Mouse (Mus musculus) thymus, adult 2 months (tissue): ENCODE measurements around the gene Kcnab1. TPM values are rescaled to one million over a fixed set of nuclear protein-coding genes. Genes with fewer than 3 reads are reported as not detected.

Experiments used
- DNase-seq: peaks from one replicate; pipeline ENCODE4 v3.0.0; 2021
- H3K27ac ChIP-seq: fragments of 200-500 bp; 2 replicates; pipeline ENCODE4 v1.5.1; 2012; ENCODE audit warnings: low read length, control low read depth; ENCODE audit not compliant: control insufficient read depth, insufficient read depth
- H3K27me3 ChIP-seq: fragments of 200-500 bp; 2 replicates; pipeline ENCODE4 v1.6.1; 2012; ENCODE audit warnings: mild to moderate bottlenecking, low read length, moderate library complexity, mixed read lengths; ENCODE audit not compliant: control insufficient read depth, insufficient read depth
- H3K36me3 ChIP-seq: fragments of 200-500 bp; 2 replicates; pipeline ENCODE4 v1.6.1; 2012; ENCODE audit warnings: mild to moderate bottlenecking, low read length, moderate library complexity; ENCODE audit not compliant: control insufficient read depth, insufficient read depth
- H3K4me1 ChIP-seq: fragments of 200-500 bp; replicated peaks from 2 replicates; pipeline ENCODE4 v1.6.1; 2012; ENCODE audit warnings: low read length; ENCODE audit not compliant: control insufficient read depth, insufficient read depth
- H3K4me3 ChIP-seq: fragments of 200-500 bp; 2 replicates; pipeline ENCODE4 v1.5.1; 2012; ENCODE audit warnings: mild to moderate bottlenecking, low read length, control low read depth, moderate library complexity; ENCODE audit not compliant: control insufficient read depth, insufficient read depth
- CTCF ChIP-seq: fragments of 200-500 bp; IDR thresholded peaks from 2 replicates; pipeline ENCODE4 v1.5.1; 2012; ENCODE audit warnings: mild to moderate bottlenecking, control low read depth, low read length, moderate library complexity, borderline replicate concordance; ENCODE audit not compliant: control insufficient read depth, poor library complexity, insufficient read depth; ENCODE audit errors: extremely low read depth
- POLR2A ChIP-seq: fragments of 200-500 bp; IDR thresholded peaks from 2 replicates; pipeline ENCODE4 v1.6.1; 2012; ENCODE audit warnings: mild to moderate bottlenecking, low read length, control low read depth, moderate library complexity; ENCODE audit not compliant: control insufficient read depth, poor library complexity, insufficient read depth; ENCODE audit errors: extremely low read depth
- WGBS: fragments of 180-500 bp; shearing (Covaris S2); methylation state at CpG from one replicate; pipeline ENCODE4 v1.1.7; 2018; 5-methylcytosine and 5-hydroxymethylcytosine counted together
- polyA plus RNA-seq: library from polyadenylated mRNA; depleted of rRNA; stranded (reverse); fragments of >200 nt; gene quantifications from 2 replicates; pipeline ENCODE4 v1.2.3, GENCODE M21; 2012

Kcnab1 gene
- polyA plus RNA-seq, 1 experiment = 0.31 TPM

GRCm38 (mm10) chr3:65407891-65408290 is 298.7 kb downstream of the Kcnab1 start:
- no peak for DNase-seq
- H3K4me3 ChIP-seq = no peak overlapping the region
- H3K27me3 ChIP-seq = no peaks in the 10 kb centered on the region
- H3K4me1 ChIP-seq = no peaks in the 10 kb centered on the region
- H3K27ac ChIP-seq = no peak overlapping the region
- no peaks in the 10 kb centered on the region for H3K36me3 ChIP-seq
- TF ChIP-seq CTCF = no peak
- TF ChIP-seq POLR2A = no peak

GRCm38 (mm10) chr3:65416571-65416970 is 307.4 kb downstream of the Kcnab1 start:
- no peak for DNase-seq
- H3K27me3 ChIP-seq = no peaks in the 10 kb centered on the region
- no peaks in the 10 kb centered on the region for H3K4me1 ChIP-seq
- no peak for TF ChIP-seq POLR2A
- TF ChIP-seq CTCF = no peak
- H3K27ac ChIP-seq = no peak overlapping the region
- H3K4me3 ChIP-seq = no peak overlapping the region
- H3K36me3 ChIP-seq = no peaks in the 10 kb centered on the region

DNA sequence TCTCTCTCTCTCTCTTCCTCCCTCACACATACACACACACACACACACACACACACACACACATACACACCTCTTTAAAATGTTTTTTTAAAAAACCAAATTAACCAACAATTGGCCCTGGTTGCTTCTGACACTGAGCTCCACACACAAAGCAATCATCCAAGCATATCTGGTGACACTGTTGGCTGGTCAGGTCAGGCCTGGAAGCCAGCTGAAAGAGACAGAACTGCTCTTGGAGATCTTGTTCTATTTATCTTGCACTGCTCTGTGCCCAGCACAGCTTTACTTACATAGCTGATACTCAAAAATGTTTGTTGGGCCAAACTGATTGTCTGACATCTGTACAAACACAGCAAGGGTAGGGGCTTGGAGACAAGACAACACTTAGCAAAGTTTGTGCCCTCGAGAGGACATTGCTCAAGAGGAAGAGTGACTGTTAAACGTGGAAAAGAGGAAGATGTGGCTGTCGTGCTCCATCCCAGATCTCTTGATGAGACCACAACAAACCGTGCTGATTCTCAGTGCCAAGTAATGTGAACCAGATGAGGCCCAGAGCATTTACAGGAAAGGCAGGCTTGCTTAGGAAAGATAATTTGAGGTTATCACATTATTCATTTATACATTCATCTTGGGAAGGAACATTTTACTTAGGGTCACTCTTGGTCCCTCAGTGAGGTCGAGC is 308.9 kb downstream of the Kcnab1 start:
- H3K27me3 ChIP-seq = no peaks in the 10 kb centered on the region

GRCm38 (mm10) chr3:65419706-65420105 is 310.5 kb downstream of the Kcnab1 start:
- Histone ChIP-seq H3K4me3 (no peak overlapping the region), H3K27ac (no peak overlapping the region), H3K27me3 (no peaks in the 10 kb centered on the region), H3K4me1 (no peaks in the 10 kb centered on the region), H3K36me3 (no peaks in the 10 kb centered on the region)
- WGBS = 95% methylated on average over 3 of the region's 3 CpGs
- no peak for TF ChIP-seq POLR2A
- no peak for TF ChIP-seq CTCF
- DNase-seq = no peak

More for the DNA sequence above, 308.9 kb downstream of the Kcnab1 start:
- no peak for DNase-seq
- TF ChIP-seq CTCF = no peak
- TF ChIP-seq POLR2A = no peak
- 3% methylated on average over 5 of the region's 5 CpGs for WGBS
- Histone ChIP-seq H3K4me1 (no peaks in the 10 kb centered on the region), H3K4me3 (no peak overlapping the region), H3K36me3 (no peaks in the 10 kb centered on the region), H3K27ac (no peak overlapping the region)
